ENCODE assay signal across 19 mouse cellular contexts in the genomic region with DNA sequence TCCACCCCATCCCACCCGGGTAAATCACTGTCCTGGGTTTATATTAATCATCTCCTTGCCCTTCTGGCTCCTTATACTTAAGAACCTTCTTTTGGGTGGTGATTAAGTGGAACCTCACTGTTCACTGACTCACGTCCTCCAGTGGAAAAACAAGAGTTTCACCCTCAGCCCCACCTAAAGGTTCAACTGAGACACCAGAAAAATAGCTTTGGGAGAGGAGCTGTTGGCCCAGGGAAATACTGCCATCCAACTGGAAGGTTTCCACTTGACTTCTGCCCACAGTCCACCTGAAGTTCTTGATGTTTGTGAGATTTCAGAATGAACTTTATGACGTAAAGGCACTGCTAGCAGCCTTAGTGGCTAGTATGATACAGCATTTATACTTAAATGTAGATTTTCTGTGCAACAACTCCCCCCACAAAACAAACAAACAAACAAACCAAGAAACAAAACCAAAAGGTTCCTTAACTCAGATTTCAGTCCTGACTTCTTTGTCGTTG. TPM values are rescaled to one million over a fixed set of nuclear protein-coding genes. Genes with fewer than 3 reads are reported as not detected.
"Had no signal": no experiment of that assay in that cellular context is flagged by ENCODE, and none has a peak within 500 bp of the region (broad histone marks: within the 10 kb centered on the region; RNA-seq: fewer than 3 reads in every experiment).

No protein-coding gene starts in this region.

- H3K4me2 ChIP-seq: neural tube, embryonic 13.5 days; stomach, embryonic 15.5 days had no signal

- DNase-seq: kidney, adult 18-20 months; kidney, postnatal 10 days; lung, adult 18-20 months; lung, postnatal 36 days; midbrain, embryonic 14.5 days; retina, postnatal 1 day; right cerebral cortex, postnatal 4 days; spleen, adult 18-20 months; thymus, adult 2 months; thymus, postnatal 25 days had no signal

- H3K36me3 ChIP-seq: limb, embryonic 10.5 days; midbrain, embryonic 10.5 days; neural tube, embryonic 13.5 days; stomach, embryonic 15.5 days had no signal

- H3K27ac ChIP-seq: limb, embryonic 10.5 days; liver, embryonic 14.5 days; midbrain, embryonic 10.5 days; neural tube, embryonic 13.5 days; stomach, embryonic 15.5 days had no signal

- H3K4me3 ChIP-seq: limb, embryonic 10.5 days; midbrain, embryonic 10.5 days; neural tube, embryonic 13.5 days; stomach, embryonic 15.5 days had no signal

- H3K9ac ChIP-seq: liver, embryonic 14.5 days; neural tube, embryonic 13.5 days; stomach, embryonic 15.5 days had no signal

- H3K9me3 ChIP-seq: limb, embryonic 10.5 days; midbrain, embryonic 10.5 days; neural tube, embryonic 13.5 days; stomach, embryonic 15.5 days had no signal

- H3K4me1 ChIP-seq: limb, embryonic 10.5 days; midbrain, embryonic 10.5 days; neural tube, embryonic 13.5 days; stomach, embryonic 15.5 days had no signal

- H3K27me3 ChIP-seq: neural tube, embryonic 13.5 days; stomach, embryonic 15.5 days had no signal

RNA-seq across cellular contexts. Expression of a gene that starts 30.4 kb away (rescaled TPM):
- total RNA-seq: left cerebral cortex, postnatal 10 days had no signal
- polyA plus RNA-seq: kidney, embryonic 14.5 days; lung, embryonic 16.5 days; midbrain, embryonic 10.5 days had no signal

RNA-seq across cellular contexts. Expression of a gene that starts 53.4 kb away (rescaled TPM):
- total RNA-seq: left cerebral cortex, postnatal 10 days had no signal
- polyA plus RNA-seq: large intestine, adult 2 months; midbrain, embryonic 14.5 days had no signal
